In genomic region chr15:13296967-13297366, GRCm38 (mm10) we compare ENCODE assay signal across 15 mouse cellular contexts.
DNase-seq lines count a peak whose midpoint lies in the region; ATAC-seq and TF ChIP-seq lines count a peak whose summit lies in the region.
"Had no signal": no experiment of that assay in that cellular context is flagged by ENCODE, and none has a peak within 500 bp of the region (broad histone marks: within the 10 kb centered on the region; RNA-seq: fewer than 3 reads in every experiment).

No protein-coding gene starts in this region.

- DNase-seq in forebrain, embryonic 14.5 days (ENCODE audit: low spot score) = no peak
- DNase-seq in heart, postnatal 4 days = no peak
- no peak for DNase-seq in midbrain, embryonic 10.5 days (ENCODE audit: low spot score)
- DNase-seq in lung, postnatal 0 days (ENCODE audit: low spot score) = no peak
- DNase-seq: adrenal gland, postnatal 25 days; cerebellum, adult 9-11 months; kidney, adult 2 months; kidney, postnatal 10 days had no signal

- H3K4me1 ChIP-seq in forebrain, embryonic 14.5 days (ENCODE audit: control insufficient read depth, insufficient read depth, low read length) = no peaks in the 10 kb centered on the region
- no peaks in the 10 kb centered on the region for H3K4me1 ChIP-seq in forebrain, embryonic 12.5 days
- H3K4me1 ChIP-seq in heart, embryonic 13.5 days = peaks cover 6% of the 10 kb centered on the region; the same call in 1 of the 2 replicates
- H3K4me1 ChIP-seq in midbrain, embryonic 13.5 days (replicated peaks) = peaks cover 6% of the 10 kb centered on the region; the same call in 1 of the 2 replicates
- peaks cover 11% of the 10 kb centered on the region for H3K4me1 ChIP-seq in midbrain, embryonic 10.5 days
- no peaks in the 10 kb centered on the region for H3K4me1 ChIP-seq in lung, postnatal 0 days (ENCODE audit: insufficient read depth, low read depth, low read length)
- H3K4me1 ChIP-seq: embryonic facial prominence, embryonic 12.5 days; neural tube, embryonic 12.5 days had no signal

- H3K27ac ChIP-seq in forebrain, embryonic 14.5 days (ENCODE audit: low read depth, low read length) = no peak overlapping the region
- no peak overlapping the region for H3K27ac ChIP-seq in forebrain, embryonic 12.5 days
- H3K27ac ChIP-seq in heart, embryonic 13.5 days (replicated peaks) = no peak overlapping the region
- H3K27ac ChIP-seq in midbrain, embryonic 13.5 days = no peak overlapping the region
- H3K27ac ChIP-seq in midbrain, embryonic 10.5 days (replicated peaks) = no peak overlapping the region
- no peak overlapping the region for H3K27ac ChIP-seq in lung, postnatal 0 days (ENCODE audit: low read length)
- H3K27ac ChIP-seq: embryonic facial prominence, embryonic 12.5 days; macrophage; neural tube, embryonic 12.5 days had no signal

- no peak overlapping the region for H3K4me2 ChIP-seq in forebrain, embryonic 14.5 days (ENCODE audit: low read length)
- H3K4me2 ChIP-seq in forebrain, embryonic 12.5 days = no peak overlapping the region
- H3K4me2 ChIP-seq in heart, embryonic 13.5 days = 0 out of 2 replicates have a peak overlapping the region, but pooled peaks have one; percentile 4
- H3K4me2 ChIP-seq in midbrain, embryonic 13.5 days (replicated peaks) = no peak overlapping the region
- no peak overlapping the region for H3K4me2 ChIP-seq in lung, postnatal 0 days (replicated peaks; ENCODE audit: low read depth, low read length)
- H3K4me2 ChIP-seq: embryonic facial prominence, embryonic 12.5 days; heart, embryonic 11.5 days; neural tube, embryonic 12.5 days had no signal

- H3K9ac ChIP-seq in forebrain, embryonic 14.5 days (ENCODE audit: low read length) = no peak overlapping the region
- no peak overlapping the region for H3K9ac ChIP-seq in forebrain, embryonic 12.5 days
- no peak overlapping the region for H3K9ac ChIP-seq in heart, embryonic 13.5 days
- H3K9ac ChIP-seq in midbrain, embryonic 13.5 days (replicated peaks) = no peak overlapping the region
- H3K9ac ChIP-seq in lung, postnatal 0 days (replicated peaks; ENCODE audit: low read depth) = no peak overlapping the region
- H3K9ac ChIP-seq: embryonic facial prominence, embryonic 12.5 days; neural tube, embryonic 12.5 days had no signal

- H3K4me3 ChIP-seq in forebrain, embryonic 14.5 days (ENCODE audit: low read depth, low read length) = no peak overlapping the region
- H3K4me3 ChIP-seq in forebrain, embryonic 12.5 days (replicated peaks) = no peak overlapping the region
- no peak overlapping the region for H3K4me3 ChIP-seq in heart, embryonic 13.5 days
- no peak overlapping the region for H3K4me3 ChIP-seq in midbrain, embryonic 13.5 days (replicated peaks)
- H3K4me3 ChIP-seq in midbrain, embryonic 10.5 days = no peak overlapping the region
- no peak overlapping the region for H3K4me3 ChIP-seq in lung, postnatal 0 days (ENCODE audit: low read depth, low read length)
- H3K4me3 ChIP-seq: embryonic facial prominence, embryonic 12.5 days; neural tube, embryonic 12.5 days had no signal

- TF ChIP-seq CTCF in lung, postnatal 0 days (IDR thresholded peaks at IDR 0.05) = no peak

- no peaks in the 10 kb centered on the region for H3K36me3 ChIP-seq in forebrain, embryonic 14.5 days (ENCODE audit: control insufficient read depth, insufficient read depth, low read length)
- no peaks in the 10 kb centered on the region for H3K36me3 ChIP-seq in forebrain, embryonic 12.5 days (replicated peaks)
- no peaks in the 10 kb centered on the region for H3K36me3 ChIP-seq in heart, embryonic 13.5 days
- no peaks in the 10 kb centered on the region for H3K36me3 ChIP-seq in midbrain, embryonic 13.5 days
- no peaks in the 10 kb centered on the region for H3K36me3 ChIP-seq in midbrain, embryonic 10.5 days
- H3K36me3 ChIP-seq in lung, postnatal 0 days (ENCODE audit: insufficient read depth, low read length) = no peaks in the 10 kb centered on the region
- H3K36me3 ChIP-seq: embryonic facial prominence, embryonic 12.5 days; neural tube, embryonic 12.5 days had no signal

- no peaks in the 10 kb centered on the region for H3K27me3 ChIP-seq in forebrain, embryonic 14.5 days (replicated peaks; ENCODE audit: control insufficient read depth, insufficient read depth, low read length)
- H3K27me3 ChIP-seq in forebrain, embryonic 12.5 days = no peaks in the 10 kb centered on the region
- no peaks in the 10 kb centered on the region for H3K27me3 ChIP-seq in heart, embryonic 13.5 days (replicated peaks)
- no peaks in the 10 kb centered on the region for H3K27me3 ChIP-seq in midbrain, embryonic 13.5 days
- H3K27me3 ChIP-seq in midbrain, embryonic 10.5 days (ENCODE audit: low read depth, poor library complexity, severe bottlenecking) = no peaks in the 10 kb centered on the region
- no peaks in the 10 kb centered on the region for H3K27me3 ChIP-seq in lung, postnatal 0 days (replicated peaks; ENCODE audit: insufficient read depth, low read length)
- H3K27me3 ChIP-seq: embryonic facial prominence, embryonic 12.5 days; neural tube, embryonic 12.5 days had no signal

- 70% methylated on average over 6 of the region's 6 CpGs for WGBS in forebrain, embryonic 14.5 days
- 72% methylated on average over 6 of the region's 6 CpGs for WGBS in forebrain, embryonic 12.5 days
- WGBS in heart, embryonic 13.5 days = 40% methylated on average over 6 of the region's 6 CpGs
- WGBS in midbrain, embryonic 13.5 days = 59% methylated on average over 6 of the region's 6 CpGs
- 72% methylated on average over 6 of the region's 6 CpGs for WGBS in midbrain, embryonic 10.5 days
- WGBS in lung, postnatal 0 days = 59% methylated on average over 6 of the region's 6 CpGs

- H3K9me3 ChIP-seq in forebrain, embryonic 14.5 days (replicated peaks; ENCODE audit: control insufficient read depth, low read length) = no peaks in the 10 kb centered on the region
- H3K9me3 ChIP-seq in forebrain, embryonic 12.5 days = no peaks in the 10 kb centered on the region
- H3K9me3 ChIP-seq in heart, embryonic 13.5 days = no peaks in the 10 kb centered on the region
- no peaks in the 10 kb centered on the region for H3K9me3 ChIP-seq in midbrain, embryonic 13.5 days
- H3K9me3 ChIP-seq in midbrain, embryonic 10.5 days (replicated peaks) = no peaks in the 10 kb centered on the region
- no peaks in the 10 kb centered on the region for H3K9me3 ChIP-seq in lung, postnatal 0 days (ENCODE audit: low read length)
- H3K9me3 ChIP-seq: embryonic facial prominence, embryonic 12.5 days; neural tube, embryonic 12.5 days had no signal

- no peak for TF ChIP-seq EP300 in lung, postnatal 0 days (IDR thresholded peaks at IDR 0.05)

- ATAC-seq in forebrain, embryonic 14.5 days = peak; percentile 60; the same call in 1 of the 2 replicates
- ATAC-seq in forebrain, embryonic 12.5 days (ENCODE audit: low FRiP score) = no peak
- no peak for ATAC-seq in heart, embryonic 13.5 days (ENCODE audit: extremely low read depth, insufficient number of reproducible peaks, low FRiP score, low TSS enrichment)
- 0 out of 2 replicates have a peak, but pooled peaks have one; percentile 9 for ATAC-seq in midbrain, embryonic 13.5 days
- no peak for ATAC-seq in lung, postnatal 0 days

Comparison
In these comparisons a context has a peak if more than half of its experiments do, and no peak if none do; other contexts are left out.
1. ATAC-seq: peak in forebrain, embryonic 14.5 days (single experiment) and midbrain, embryonic 13.5 days (single experiment); none in forebrain, embryonic 12.5 days (single experiment), heart, embryonic 13.5 days (single experiment) and lung, postnatal 0 days (single experiment).